Mouse (Mus musculus) right cerebral cortex, postnatal 36 days (tissue): Measurements from ENCODE around the gene Csrp1.
A peak's percentile ranks its signal among the peaks of the same experiment; 100 is the strongest.

Experiments
- DNase-seq, 2 experiments: peaks; one replicate each; pipeline ENCODE4 v3.0.0; 2022; ENCODE audit warnings: low spot score in 2 of 2, mixed read lengths in 1 of 2

The Csrp1 gene

DNA sequence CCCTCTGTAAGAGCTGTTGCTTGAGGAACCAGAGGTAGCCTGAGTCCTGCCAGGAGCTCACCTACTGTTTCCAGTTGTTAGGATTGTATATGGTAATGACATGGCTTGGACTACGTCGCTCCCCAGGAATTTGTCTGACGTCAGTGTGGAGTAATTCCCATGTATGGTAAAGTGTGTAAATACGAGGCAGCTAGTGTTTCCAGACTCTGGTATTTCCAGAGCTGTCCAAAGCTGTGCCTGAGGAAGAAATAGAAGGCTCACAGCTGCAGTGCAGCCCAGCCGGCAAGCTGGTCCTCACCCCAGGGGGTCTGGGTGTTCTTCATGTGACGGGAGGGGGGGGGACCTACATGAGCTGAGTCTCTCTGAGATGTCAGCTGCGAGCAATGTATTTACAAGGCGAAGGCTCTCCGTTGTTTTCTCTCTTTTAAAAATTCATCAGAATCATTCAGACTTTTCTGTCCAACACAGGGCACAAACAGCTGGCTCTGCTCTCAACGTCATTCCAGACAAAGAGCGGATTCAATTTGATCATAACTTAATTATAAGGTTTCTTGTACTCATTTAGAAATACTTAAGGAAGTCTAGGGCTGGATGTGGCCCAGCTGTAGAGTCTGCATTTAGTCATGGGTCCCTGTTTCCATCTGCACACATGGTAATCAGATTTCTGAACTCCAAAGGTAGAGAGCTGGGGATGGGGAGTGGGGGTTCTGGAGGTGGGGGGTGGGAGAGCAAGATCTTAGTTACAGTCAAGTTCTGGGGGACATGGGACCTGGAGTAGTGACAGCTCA is 12.2 kb downstream of the Csrp1 start:
- DNase-seq = no peak

DNA sequence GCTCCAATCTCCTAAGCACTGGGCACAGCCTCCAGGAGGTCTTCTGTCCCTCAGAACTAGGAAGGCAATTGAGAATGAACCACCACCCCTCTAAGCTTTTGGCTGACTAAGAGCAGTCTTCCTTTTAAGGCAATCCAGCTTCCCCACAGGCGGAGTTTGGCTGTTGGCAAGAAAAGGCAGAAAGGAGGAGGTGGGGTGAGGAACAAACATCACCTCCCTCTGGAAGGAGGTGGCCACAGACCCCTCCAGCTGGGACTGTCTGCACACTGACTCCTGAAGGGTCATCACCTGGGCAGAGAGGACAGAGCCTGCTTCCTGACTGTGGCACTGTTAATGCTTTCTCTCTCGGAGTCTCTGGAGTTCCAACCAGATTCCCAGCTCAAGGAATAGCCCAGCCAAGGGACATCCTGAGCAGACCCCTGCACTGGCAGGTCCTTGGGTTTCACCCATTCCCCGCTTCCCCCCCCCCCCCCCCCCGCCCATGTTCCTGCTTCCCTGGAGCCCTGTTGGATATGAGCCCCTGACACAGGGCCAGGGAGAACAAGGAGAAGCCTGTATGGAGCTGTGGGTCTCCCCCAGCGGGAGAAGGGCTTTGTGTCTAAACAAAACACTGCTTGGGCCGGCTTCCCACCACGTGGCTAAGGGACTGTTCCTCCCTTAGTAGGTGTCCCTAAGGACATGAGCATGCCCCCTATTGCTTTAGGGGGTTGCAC is 14.5 kb downstream of the Csrp1 start:
- DNase-seq = peak; percentile 47 to 61

- DNase-seq = no peak
These were observed 15.6 kb downstream of the Csrp1 start for GRCm38 (mm10) chr1:135735460-135735859.

- DNase-seq = no peak
These were observed 25.1 kb downstream of the Csrp1 start for GRCm38 (mm10) chr1:135744987-135745386.

DNA sequence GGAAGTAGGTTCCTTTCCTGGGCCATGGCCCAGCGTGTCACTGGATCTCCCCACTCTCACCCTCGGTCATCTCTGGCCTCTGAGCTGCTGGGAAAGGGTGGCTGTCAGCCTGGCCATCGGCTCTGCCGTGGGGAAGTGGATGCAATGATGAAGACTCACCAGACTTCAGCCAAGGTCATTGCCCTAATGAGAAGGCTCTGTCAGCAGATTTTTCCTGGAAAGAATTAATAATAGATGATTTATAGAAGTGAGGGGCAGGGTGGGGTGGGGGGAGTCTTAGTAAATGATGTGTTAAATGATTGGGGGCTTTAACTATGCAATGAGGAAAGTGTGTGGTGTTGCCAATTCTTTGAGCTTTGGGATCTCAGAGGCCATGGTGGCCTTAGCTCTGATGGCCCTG is 26.4 kb downstream of the Csrp1 start:
- DNase-seq = no peak

DNA sequence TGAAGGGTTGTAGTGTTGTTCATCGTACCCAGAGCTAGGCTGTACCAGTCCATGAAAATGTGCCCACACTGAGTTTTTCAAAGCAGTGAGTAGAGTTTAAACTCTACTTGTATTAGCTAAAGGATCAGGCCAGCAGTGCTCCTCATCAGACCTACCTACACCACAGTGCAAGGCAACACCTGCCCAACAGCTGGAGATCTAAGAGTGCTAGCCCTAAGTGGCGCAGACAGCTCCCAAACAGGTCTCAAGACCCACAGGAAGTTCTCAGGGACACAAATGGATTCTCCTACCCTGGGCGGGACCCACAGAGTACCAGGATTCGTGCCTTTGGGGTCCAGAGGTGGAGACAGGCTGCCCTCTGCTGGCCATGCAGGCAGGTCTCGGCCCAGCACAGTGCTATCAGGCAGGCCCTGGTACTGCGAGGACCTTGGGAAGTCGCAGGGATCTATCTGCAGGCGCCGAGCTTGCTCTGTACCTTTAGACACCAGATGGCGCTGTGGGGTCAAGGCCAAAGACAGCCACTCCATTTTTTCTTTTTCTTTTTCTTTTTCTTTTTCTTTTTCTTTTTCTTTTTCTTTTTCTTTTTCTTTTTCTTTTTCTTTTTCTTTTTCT is 33.0 kb downstream of the Csrp1 start:
- peak; percentile 89 to 90 for DNase-seq

GRCm38 (mm10) chr1:135755287-135755686 is 35.4 kb downstream of the Csrp1 start:
- no peak for DNase-seq

- no peak for DNase-seq
These were observed 36.1 kb downstream of the Csrp1 start for GRCm38 (mm10) chr1:135755913-135756312.

GRCm38 (mm10) chr1:135757287-135757686 is 37.4 kb downstream of the Csrp1 start:
- peak in 1 of 2 experiments; percentile 24 for DNase-seq

GRCm38 (mm10) chr1:135759685-135760084 is 39.8 kb downstream of the Csrp1 start:
- DNase-seq = no peak

GRCm38 (mm10) chr1:135760216-135760615 is 40.4 kb downstream of the Csrp1 start:
- no peak for DNase-seq

DNA sequence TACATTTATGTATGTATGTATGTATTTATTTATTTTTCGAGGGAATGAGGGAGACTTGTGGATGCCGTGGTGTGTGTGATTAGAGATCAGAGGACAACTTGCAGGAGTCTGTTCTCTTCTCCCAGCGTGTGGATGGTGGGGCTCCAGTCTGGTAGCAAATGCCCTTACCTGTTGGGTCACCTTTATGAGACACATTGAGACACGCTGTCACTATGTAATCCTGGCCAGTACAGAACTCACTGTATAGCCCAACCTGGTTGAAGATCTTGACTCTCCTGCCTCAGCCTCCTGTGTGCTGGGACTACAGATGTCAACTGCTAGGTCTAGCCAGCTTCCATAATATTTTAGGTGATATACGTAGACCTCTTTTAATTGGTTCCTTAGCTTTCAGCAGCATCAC is 41.9 kb downstream of the Csrp1 start:
- no peak for DNase-seq

GRCm38 (mm10) chr1:135763503-135764205 is 43.8 kb downstream of the Csrp1 start:
- no peak for DNase-seq

- DNase-seq = no peak
These were observed 44.3 kb downstream of the Csrp1 start for GRCm38 (mm10) chr1:135764206-135764528.

- DNase-seq = peak in 1 of 2 experiments; percentile 18
These were observed 46.1 kb downstream of the Csrp1 start, which contains the start of gene Phlda3 for GRCm38 (mm10) chr1:135765645-135766591. Gene Phlda3, plus strand, starts transcription at chr1:135766119.

GRCm38 (mm10) chr1:135766592-135767306 is 46.9 kb downstream of the Csrp1 start:
- DNase-seq = no peak

GRCm38 (mm10) chr1:135767324-135767890 is 47.5 kb downstream of the Csrp1 start:
- DNase-seq = no peak

DNA sequence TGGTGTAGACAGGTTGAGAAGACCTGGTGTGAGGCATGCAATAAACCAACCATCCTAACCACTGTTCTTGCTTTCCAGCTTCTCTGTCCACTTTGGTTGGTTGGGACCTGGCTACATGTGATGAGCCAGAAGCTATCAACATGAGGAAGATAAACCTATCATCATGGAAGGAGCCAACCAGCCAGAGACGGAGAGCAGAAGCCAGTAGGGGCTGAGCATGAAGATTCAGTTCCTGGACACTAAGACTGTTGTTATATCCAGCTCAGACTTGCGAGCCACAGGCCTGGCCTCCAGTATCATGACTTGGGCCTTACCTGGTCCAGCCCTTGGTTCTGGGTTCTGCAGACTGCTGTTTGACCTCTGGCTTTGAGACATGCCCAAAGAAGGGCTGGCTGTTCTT is 48.5 kb downstream of the Csrp1 start:
- DNase-seq = no peak

DNA sequence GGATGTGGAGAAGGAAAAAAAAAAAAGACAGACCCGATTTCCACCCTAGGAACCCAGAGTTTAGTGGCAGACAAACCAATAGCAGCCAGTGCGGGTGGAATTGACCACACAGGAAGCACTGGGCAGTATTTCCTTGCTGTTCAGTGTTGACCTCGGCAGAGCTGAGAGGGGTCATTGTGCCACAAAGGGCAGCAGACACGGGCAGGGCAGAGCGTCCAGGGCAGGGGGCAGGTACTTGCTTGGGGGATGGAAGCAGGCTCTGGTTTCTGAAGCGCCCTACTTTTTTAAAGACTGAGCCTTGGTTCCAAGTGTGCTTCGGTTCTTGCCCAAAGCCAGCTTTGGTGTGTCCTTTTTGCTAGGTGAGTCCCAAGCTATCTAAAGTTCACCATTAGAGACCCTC is 50.4 kb downstream of the Csrp1 start:
- DNase-seq = no peak
